Mouse (Mus musculus) bone marrow, adult 2 months (tissue): Measurements from ENCODE around the gene Tesk2.
"Not testable (repeated sequence)": the region's sequence is repeated elsewhere in the genome, so short reads cannot be mapped to it uniquely, and the experiment has no call there.

ENCODE experiments used
- CTCF ChIP-seq: fragments of 200-500 bp; IDR thresholded peaks from 2 replicates; pipeline ENCODE4 v1.5.1; 2011; ENCODE audit warnings: low read length, control low read depth; ENCODE audit not compliant: control insufficient read depth, insufficient read depth
- POLR2A ChIP-seq: fragments of 200-500 bp; IDR thresholded peaks from 2 replicates; pipeline ENCODE4 v1.6.1; 2011; ENCODE audit warnings: low read depth, mild to moderate bottlenecking, control low read depth, low read length, borderline replicate concordance; ENCODE audit not compliant: control insufficient read depth

DNA sequence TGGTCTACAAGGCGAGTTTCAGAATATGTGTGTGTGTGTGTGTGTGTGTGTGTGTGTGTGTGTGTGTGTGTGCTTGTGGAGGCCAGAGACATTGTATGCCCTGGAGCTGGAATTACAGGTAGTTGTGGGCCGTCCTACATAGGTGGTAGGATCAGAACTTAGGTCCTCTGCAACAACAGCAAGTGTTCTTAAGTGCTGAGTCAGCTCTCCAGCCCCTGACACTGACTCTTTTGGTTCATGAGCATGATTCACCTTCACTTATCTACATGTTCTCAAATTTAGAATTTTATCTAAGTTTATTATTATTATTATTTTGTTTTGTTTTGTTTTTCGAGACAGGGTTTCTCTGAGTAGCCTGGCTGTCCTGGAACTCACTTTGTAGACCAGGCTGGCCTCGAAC is 40.2 kb upstream of the Tesk2 start:
- not testable (repeated sequence) for TF ChIP-seq CTCF, POLR2A
